Mouse (Mus musculus) intestine, embryonic 14.5 days (tissue): Measurements from ENCODE around the gene Sept9. TPM values are rescaled to one million over a fixed set of nuclear protein-coding genes. Genes with fewer than 3 reads are reported as not detected.

Source experiments
- ATAC-seq: fragments of 200-750 bp; cut with Nextera tagmentation; replicated peaks from 2 replicates; pipeline ENCODE4 v1.8.0; 2017; ENCODE audit warnings: low read depth, moderate number of reproducible peaks, moderate TSS enrichment, moderate library complexity; ENCODE audit not compliant: low FRiP score, low TSS enrichment
- DNase-seq: peaks from one replicate; pipeline ENCODE4 v3.0.0-alpha.2; 2018; ENCODE audit warnings: low spot score
- H3K27ac ChIP-seq: fragments of 300-500 bp; sonication (generic); 2 replicates; pipeline ENCODE4 v1.5.1; 2014; ENCODE audit warnings: low read depth, mild to moderate bottlenecking, control low read depth
- H3K27me3 ChIP-seq: fragments of 300-500 bp; sonication (generic); replicated peaks from 2 replicates; pipeline ENCODE4 v1.6.1; 2014; ENCODE audit warnings: low read length, control low read depth; ENCODE audit not compliant: control insufficient read depth, insufficient read depth
- H3K36me3 ChIP-seq: fragments of 300-500 bp; sonication (generic); 2 replicates; pipeline ENCODE4 v1.6.1; 2014; ENCODE audit warnings: low read length, control low read depth; ENCODE audit not compliant: control insufficient read depth, insufficient read depth
- H3K4me1 ChIP-seq: fragments of 300-500 bp; sonication (generic); replicated peaks from 2 replicates; pipeline ENCODE4 v1.6.1; 2014; ENCODE audit warnings: low read length, control low read depth, mixed read lengths; ENCODE audit not compliant: control insufficient read depth, insufficient read depth
- H3K4me2 ChIP-seq: fragments of 300-500 bp; sonication (generic); 2 replicates; pipeline ENCODE4 v1.6.1; 2014; ENCODE audit warnings: low read length
- H3K4me3 ChIP-seq: fragments of 300-500 bp; sonication (generic); 2 replicates; pipeline ENCODE4 v1.5.1; 2014; ENCODE audit warnings: low read depth, low read length, control low read depth, mixed read lengths
- H3K9ac ChIP-seq: fragments of 300-500 bp; sonication (generic); 2 replicates; pipeline ENCODE4 v1.6.1; 2014; ENCODE audit warnings: mild to moderate bottlenecking, low read length
- H3K9me3 ChIP-seq: fragments of 300-500 bp; sonication (generic); 2 replicates; pipeline ENCODE4 v1.6.1; 2016; ENCODE audit warnings: low read length, control low read depth; ENCODE audit not compliant: control insufficient read depth
- WGBS: fragments of 180-500 bp; shearing (Covaris S2); extraction: QIAGEN DNeasy Blood & Tissue Kit; methylation state at CpG from one replicate; pipeline ENCODE4 v1.1.7; 2014; 5-methylcytosine and 5-hydroxymethylcytosine counted together
- polyA plus RNA-seq: library from polyadenylated mRNA; unstranded; fragments of >200 nt; fragmentation: Nextera tagmentation; extraction: Ambion mirVana; gene quantifications from 2 replicates; pipeline ENCODE4 v1.2.1, GENCODE M21; 2014

The Sept9 gene
- polyA plus RNA-seq, 1 experiment from 2014 or later: 143 TPM

- 73% methylated on average over 5 of the region's 5 CpGs for WGBS
- Histone ChIP-seq H3K4me1 (0 out of 2 replicates have a peak, but pooled peaks cover 6% of the 10 kb centered on the region), H3K27ac (no peak overlapping the region), H3K9ac (no peak overlapping the region), H3K36me3 (no peaks in the 10 kb centered on the region), H3K4me2 (no peak overlapping the region), H3K27me3 (no peaks in the 10 kb centered on the region), H3K9me3 (no peaks in the 10 kb centered on the region), H3K4me3 (no peak overlapping the region)
- ATAC-seq (no peak), DNase-seq (no peak)
Measured at GRCm38 (mm10) chr11:117379774-117380173, 180.3 kb downstream of the Sept9 start.

GRCm38 (mm10) chr11:117384235-117384634 lies 184.8 kb downstream of the Sept9 start:
- peak; percentile 64 for ATAC-seq
- 11% methylated on average over 9 of the region's 9 CpGs for WGBS

GRCm38 (mm10) chr11:117384897-117385296 lies 185.4 kb downstream of the Sept9 start:
- Histone ChIP-seq H3K27me3 (peaks cover 5% of the 10 kb centered on the region; the same call in 1 of the 2 replicates), H3K4me3 (no peak overlapping the region), H3K9ac (no peak overlapping the region), H3K9me3 (no peaks in the 10 kb centered on the region), H3K4me2 (peak overlapping the region; percentile 7; the same call in 1 of the 2 replicates), H3K4me1 (peaks cover 7% of the 10 kb centered on the region; the same call in 1 of the 2 replicates), H3K36me3 (no peaks in the 10 kb centered on the region), H3K27ac (peak overlapping the region; percentile 28; the same call in 1 of the 2 replicates)
- peak; percentile 50; the same call in 1 of the 2 replicates for ATAC-seq
- 1% methylated on average over 16 of the region's 16 CpGs for WGBS
- DNase-seq: peak; percentile 99

More at GRCm38 (mm10) chr11:117384235-117384634, 184.8 kb downstream of the Sept9 start:
- Histone ChIP-seq H3K36me3 (no peaks in the 10 kb centered on the region), H3K9me3 (no peaks in the 10 kb centered on the region), H3K4me2 (peak overlapping the region; percentile 7), H3K4me1 (0 out of 2 replicates have a peak, but pooled peaks cover 6% of the 10 kb centered on the region), H3K4me3 (no peak overlapping the region), H3K27me3 (peaks cover 5% of the 10 kb centered on the region; the same call in 1 of the 2 replicates), H3K27ac (peak overlapping the region; percentile 28; the same call in 1 of the 2 replicates), H3K9ac (no peak overlapping the region)
- DNase-seq: no peak

- 53% methylated on average over 15 of the region's 15 CpGs for WGBS
- Histone ChIP-seq H3K4me2 (0 out of 2 replicates have a peak overlapping the region, but pooled peaks have one; percentile 7), H3K27me3 (peaks cover 5% of the 10 kb centered on the region; the same call in 1 of the 2 replicates)
Measured at GRCm38 (mm10) chr11:117385331-117386103, 186.1 kb downstream of the Sept9 start.

DNA sequence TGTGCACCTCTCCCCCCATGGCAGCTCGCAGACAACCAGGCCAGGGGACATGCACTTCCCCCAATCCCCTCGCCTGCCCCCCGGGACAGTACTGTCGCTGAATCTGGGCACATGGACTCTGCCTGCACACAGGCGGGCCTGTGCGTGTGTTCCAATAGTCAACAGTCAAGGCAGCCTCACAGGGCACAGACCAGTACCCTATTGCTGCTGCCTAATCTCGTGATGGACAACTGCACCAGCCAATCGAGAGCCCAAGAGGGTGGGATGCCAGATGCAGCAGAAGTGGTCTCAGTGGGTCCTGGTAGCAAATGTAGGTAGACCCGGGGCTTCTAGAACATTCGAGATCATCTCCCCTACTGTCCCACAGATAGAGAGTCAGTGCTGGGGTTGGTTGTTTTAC lies 187.8 kb downstream of the Sept9 start:
- Histone ChIP-seq H3K4me3 (no peak overlapping the region), H3K36me3 (no peaks in the 10 kb centered on the region), H3K4me1 (peaks cover 18% of the 10 kb centered on the region; the same call in 1 of the 2 replicates), H3K27ac (no peak overlapping the region), H3K9me3 (no peaks in the 10 kb centered on the region), H3K27me3 (peaks cover 5% of the 10 kb centered on the region; the same call in 1 of the 2 replicates), H3K9ac (no peak overlapping the region), H3K4me2 (no peak overlapping the region)
- ATAC-seq: no peak
- no peak for DNase-seq
- 78% methylated on average over 10 of the region's 10 CpGs for WGBS

More at GRCm38 (mm10) chr11:117385331-117386103, 186.1 kb downstream of the Sept9 start:
- no peak overlapping the region for H3K27ac ChIP-seq
- no peak overlapping the region for H3K9ac ChIP-seq
- no peaks in the 10 kb centered on the region for H3K36me3 ChIP-seq
- peaks cover 11% of the 10 kb centered on the region; the same call in 1 of the 2 replicates for H3K4me1 ChIP-seq
- H3K9me3 ChIP-seq: no peaks in the 10 kb centered on the region
- no peak overlapping the region for H3K4me3 ChIP-seq
- DNase-seq (no peak), ATAC-seq (no peak)

DNA sequence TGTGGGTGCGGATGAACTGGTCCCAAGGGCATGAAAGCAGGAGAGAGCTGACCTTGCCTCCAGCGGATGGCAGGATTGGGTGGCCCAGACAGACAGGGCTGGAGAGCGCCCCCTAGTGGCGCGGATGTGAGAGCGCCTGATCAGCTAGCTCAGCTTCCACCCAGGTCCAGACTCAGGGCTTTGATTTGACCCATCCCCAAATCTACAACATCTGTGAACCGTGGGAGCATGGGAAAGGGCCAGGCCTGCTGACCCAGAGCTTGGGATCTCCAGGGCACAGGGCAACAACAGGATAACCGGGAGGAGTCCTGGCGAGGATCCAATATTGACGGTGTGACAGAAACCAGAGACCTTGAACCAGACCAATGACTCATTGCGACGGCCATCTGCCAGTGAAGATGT lies 190.5 kb downstream of the Sept9 start:
- no peaks in the 10 kb centered on the region for H3K9me3 ChIP-seq
- H3K4me2 ChIP-seq: no peak overlapping the region
- H3K4me3 ChIP-seq: no peak overlapping the region
- H3K4me1 ChIP-seq: peaks cover 20% of the 10 kb centered on the region
- H3K27me3 ChIP-seq: peaks cover 23% of the 10 kb centered on the region
- H3K36me3 ChIP-seq: no peaks in the 10 kb centered on the region
- DNase-seq (no peak), ATAC-seq (no peak)
- no peak overlapping the region for H3K9ac ChIP-seq
- 15% methylated on average over 12 of the region's 12 CpGs for WGBS
- H3K27ac ChIP-seq: no peak overlapping the region

GRCm38 (mm10) chr11:117390774-117391534 lies 191.5 kb downstream of the Sept9 start:
- no peaks in the 10 kb centered on the region for H3K36me3 ChIP-seq
- no peak overlapping the region for H3K9ac ChIP-seq
- no peak overlapping the region for H3K4me3 ChIP-seq
- WGBS: 35% methylated on average over 7 of the region's 7 CpGs
- no peaks in the 10 kb centered on the region for H3K9me3 ChIP-seq
- no peak overlapping the region for H3K27ac ChIP-seq
- H3K4me2 ChIP-seq: no peak overlapping the region
- no peak for ATAC-seq
- no peak for DNase-seq
- H3K4me1 ChIP-seq: peaks cover 22% of the 10 kb centered on the region
- H3K27me3 ChIP-seq: peaks cover 24% of the 10 kb centered on the region

- Histone ChIP-seq H3K4me3 (no peak overlapping the region), H3K9me3 (no peaks in the 10 kb centered on the region), H3K4me2 (no peak overlapping the region), H3K36me3 (no peaks in the 10 kb centered on the region), H3K27ac (no peak overlapping the region), H3K4me1 (peaks cover 22% of the 10 kb centered on the region), H3K27me3 (peaks cover 21% of the 10 kb centered on the region), H3K9ac (no peak overlapping the region)
- ATAC-seq: no peak
- 79% methylated on average over 2 of the region's 2 CpGs for WGBS
- no peak for DNase-seq
Measured at GRCm38 (mm10) chr11:117392251-117392650, 192.8 kb downstream of the Sept9 start.
